Mouse (Mus musculus): Measurements from ENCODE around the gene Gm29609.

Gm29609 gene

GRCm38 (mm10) chr5:31198170-31198569 lies 18.5 kb upstream of the Gm29609 start:
- DNase-seq (ENCODE audit: low read depth, low spot score): no peak

- DNase-seq (ENCODE audit: low read depth, low spot score): no peak
Observed at GRCm38 (mm10) chr5:31197072-31197471, 17.4 kb upstream of the Gm29609 start.

GRCm38 (mm10) chr5:31196207-31196606 lies 16.5 kb upstream of the Gm29609 start:
- DNase-seq (ENCODE audit: low read depth, low spot score): no peak

- no peak for DNase-seq (ENCODE audit: low read depth, low spot score)
Observed at GRCm38 (mm10) chr5:31195671-31196070, 16.0 kb upstream of the Gm29609 start.

GRCm38 (mm10) chr5:31194486-31195485 lies 15.1 kb upstream of the Gm29609 start:
- DNase-seq (ENCODE audit: low read depth, low spot score): no peak

GRCm38 (mm10) chr5:31193631-31194281 lies 14.0 kb upstream of the Gm29609 start:
- no peak for DNase-seq (ENCODE audit: low read depth, low spot score)

- peak; percentile 96 for DNase-seq (ENCODE audit: low read depth, low spot score)
Observed at GRCm38 (mm10) chr5:31192939-31193630, 13.4 kb upstream of the Gm29609 start, which contains the start of the genes Snx17 and Eif2b4. Gene Snx17, plus strand, starts transcription at chr5:31193227. Gene Eif2b4, minus strand, starts transcription at chr5:31193430.

- DNase-seq (ENCODE audit: low read depth, low spot score): peak; percentile 46
Observed at GRCm38 (mm10) chr5:31192045-31192938, 12.6 kb upstream of the Gm29609 start.

GRCm38 (mm10) chr5:31190201-31190600 lies 10.5 kb upstream of the Gm29609 start:
- DNase-seq (ENCODE audit: low read depth, low spot score): no peak

- no peak for DNase-seq (ENCODE audit: low read depth, low spot score)
Observed at GRCm38 (mm10) chr5:31188223-31188840, 8.6 kb upstream of the Gm29609 start.

GRCm38 (mm10) chr5:31183678-31184077 lies 4.0 kb upstream of the Gm29609 start:
- no peak for DNase-seq (ENCODE audit: low read depth, low spot score)

- no peak for DNase-seq (ENCODE audit: low read depth, low spot score)
Observed at GRCm38 (mm10) chr5:31181183-31181770, 1.6 kb upstream of the Gm29609 start.

- no peak for DNase-seq (ENCODE audit: low read depth, low spot score)
Observed at GRCm38 (mm10) chr5:31179301-31179765, 378 bp downstream of the Gm29609 start.

GRCm38 (mm10) chr5:31168630-31169029 lies 11.1 kb downstream of the Gm29609 start:
- DNase-seq (ENCODE audit: low read depth, low spot score): no peak

GRCm38 (mm10) chr5:31164878-31165277 lies 14.8 kb downstream of the Gm29609 start:
- no peak for DNase-seq (ENCODE audit: low read depth, low spot score)

GRCm38 (mm10) chr5:31162462-31162861 lies 17.2 kb downstream of the Gm29609 start:
- no peak for DNase-seq (ENCODE audit: low read depth, low spot score)

- peak; percentile 74 for DNase-seq (ENCODE audit: low read depth, low spot score)
Observed at GRCm38 (mm10) chr5:31154152-31154553, 25.6 kb downstream of the Gm29609 start, which contains the start of gene Mpv17. Gene Mpv17, minus strand, starts transcription at chr5:31154251.

- no peak for DNase-seq (ENCODE audit: low read depth, low spot score)
Observed at GRCm38 (mm10) chr5:31153516-31154151, 26.1 kb downstream of the Gm29609 start.

- DNase-seq (ENCODE audit: low read depth, low spot score): no peak
Observed at GRCm38 (mm10) chr5:31151746-31152145, 28.0 kb downstream of the Gm29609 start.

All from embryo, embryonic 11.5 days (tissue).